Mouse (Mus musculus): ENCODE measurements around the gene Dhrs1.

DNA sequence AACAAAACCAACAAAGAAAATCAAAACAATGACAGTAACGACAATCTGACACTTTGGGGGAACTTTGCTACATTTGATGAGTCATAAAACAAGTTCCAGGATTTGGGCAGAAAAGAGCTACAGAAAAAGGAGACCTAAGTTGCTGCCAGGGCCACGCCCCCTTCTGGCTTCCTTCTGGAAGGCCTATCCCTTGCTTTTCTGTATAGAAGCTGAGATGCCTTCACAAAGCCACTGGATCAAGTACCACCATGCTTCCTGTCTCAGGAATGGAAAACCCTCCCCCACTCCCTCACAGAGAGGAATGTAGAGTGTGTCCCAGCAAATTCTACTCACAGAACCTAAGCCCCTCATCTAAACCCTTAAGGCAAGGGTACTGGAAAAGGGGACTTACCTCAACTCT, 48.5 kb upstream of the Dhrs1 start:
- TF ChIP-seq CTCF (IDR thresholded peaks at IDR 0.05; ENCODE audit: low read depth, low read length), result no peak
- TF ChIP-seq POLR2A (IDR thresholded peaks at IDR 0.05; ENCODE audit: extremely low read depth, insufficient read depth, low read length), result no peak

Measured in liver, adult 2 months (tissue).